Mouse (Mus musculus) MEL (cell line): ENCODE results near the gene Ccl1.

Experiments used
- CTCF ChIP-seq, 3 experiments: IDR thresholded peaks in 2 of 3; conservative IDR thresholded peaks in 1 of 3; 2 replicates each; pipeline ENCODE4 v1.5.1; 2011 to 2012; ENCODE audit warnings: low read length in 3 of 3, low read depth in 2 of 3, mild to moderate bottlenecking in 2 of 3, improper control_type of control experiment in 1 of 3, inconsistent platforms in 1 of 3, mixed read lengths in 1 of 3, moderate library complexity in 1 of 3; ENCODE audit not compliant: control insufficient read depth in 1 of 3, insufficient read depth in 1 of 3, poor library complexity in 1 of 3, severe bottlenecking in 1 of 3
- EP300 ChIP-seq, 2 experiments: IDR thresholded peaks; 2 replicates each; pipeline ENCODE4 v1.6.1; 2011; ENCODE audit warnings: improper control_type of control experiment in 2 of 2, low read length in 2 of 2, low read depth in 1 of 2, mild to moderate bottlenecking in 1 of 2
- GABPA ChIP-seq: IDR thresholded peaks from 2 replicates; pipeline ENCODE4 v1.6.1; 2012; ENCODE audit warnings: low read depth, mild to moderate bottlenecking, inconsistent platforms, low read length, improper control_type of control experiment, moderate library complexity
- MAX ChIP-seq: IDR thresholded peaks from 2 replicates; pipeline ENCODE4 v1.6.1; 2011; ENCODE audit warnings: low read length, improper control_type of control experiment
- NRF1 ChIP-seq: IDR thresholded peaks from 2 replicates; pipeline ENCODE4 v1.6.1; 2014; ENCODE audit warnings: low read depth, mild to moderate bottlenecking, inconsistent platforms, low read length, improper control_type of control experiment, moderate library complexity; ENCODE audit not compliant: poor library complexity, insufficient read depth, severe bottlenecking
- RCOR1 ChIP-seq: IDR thresholded peaks from 2 replicates; pipeline ENCODE4 v1.6.1; 2012; ENCODE audit warnings: low read depth, mild to moderate bottlenecking, inconsistent platforms, low read length, improper control_type of control experiment
- ZC3H11A ChIP-seq: IDR thresholded peaks from 2 replicates; pipeline ENCODE4 v1.6.1; 2012; ENCODE audit warnings: low read depth, mild to moderate bottlenecking, inconsistent platforms, low read length, improper control_type of control experiment

- TF ChIP-seq RCOR1: no peak
- TF ChIP-seq NRF1: no peak
- no peak for TF ChIP-seq CTCF (IDR thresholded peaks at IDR 0.05 in 2 of 3, conservative IDR thresholded peaks at IDR 0.05 in 1 of 3; ENCODE audit: control insufficient read depth in 1 of 3, insufficient read depth in 1 of 3, low read depth in 2 of 3, low read length in 3 of 3, poor library complexity in 1 of 3, severe bottlenecking in 1 of 3)
- no peak for TF ChIP-seq MAX
- TF ChIP-seq EP300 (IDR thresholded peaks at IDR 0.05; ENCODE audit: low read depth in 1 of 2, low read length in 2 of 2): no peak
- TF ChIP-seq GABPA: no peak
- TF ChIP-seq ZC3H11A: no peak
These were observed 45.5 kb upstream of the Ccl1 start for GRCm38 (mm10) chr11:82351039-82351438.
